Mouse (Mus musculus) heart, embryonic 10.5 days (tissue): ENCODE data around the gene Arl16. TPM values are rescaled to one million over a fixed set of nuclear protein-coding genes. Genes with fewer than 3 reads are reported as not detected.

Experiments used
- DNase-seq: peaks from one replicate; pipeline ENCODE4 v3.0.0-alpha.2; 2017; ENCODE audit warnings: low spot score
- H3K27ac ChIP-seq: fragments of 300-500 bp; sonication (generic); 2 replicates; pipeline ENCODE4 v1.5.1; 2016; ENCODE audit warnings: mild to moderate bottlenecking
- H3K27me3 ChIP-seq: fragments of 300-500 bp; sonication (generic); 2 replicates; pipeline ENCODE4 v1.6.1; 2016; ENCODE audit warnings: mild to moderate bottlenecking; ENCODE audit not compliant: poor library complexity, insufficient read depth, severe bottlenecking
- H3K36me3 ChIP-seq: fragments of 300-500 bp; sonication (generic); 2 replicates; pipeline ENCODE4 v1.6.1; 2016; ENCODE audit warnings: mild to moderate bottlenecking, moderate library complexity
- H3K4me1 ChIP-seq: fragments of 300-500 bp; sonication (generic); 2 replicates; pipeline ENCODE4 v1.6.1; 2016; ENCODE audit warnings: mild to moderate bottlenecking
- H3K4me3 ChIP-seq: fragments of 300-500 bp; sonication (generic); 2 replicates; pipeline ENCODE4 v1.5.1; 2016; ENCODE audit warnings: mild to moderate bottlenecking, moderate library complexity
- H3K9me3 ChIP-seq: fragments of 300-500 bp; sonication (generic); 2 replicates; pipeline ENCODE4 v1.6.1; 2016; ENCODE audit warnings: mild to moderate bottlenecking, moderate library complexity
- WGBS: fragments of 180-500 bp; shearing (Covaris S2); methylation state at CpG from one replicate; pipeline ENCODE4 v1.1.7; 2016; 5-methylcytosine and 5-hydroxymethylcytosine counted together
- polyA plus RNA-seq: library from polyadenylated mRNA; unstranded; fragments of >200 nt; fragmentation: Nextera tagmentation; extraction: Ambion mirVana; gene quantifications from 2 replicates; pipeline ENCODE4 v1.2.1, GENCODE M21; 2016

The Arl16 gene
- polyA plus RNA-seq, 1 experiment from 2014 or later = 52.2 TPM

GRCm38 (mm10) chr11:120489054-120489761 lies 21.8 kb upstream of the Arl16 start:
- Histone ChIP-seq H3K36me3 (peaks cover 48% of the 10 kb centered on the region), H3K27ac (peak overlapping the region; percentile 39; the same call in 1 of the 2 replicates), H3K9me3 (no peaks in the 10 kb centered on the region), H3K4me3 (peak overlapping the region; percentile 8; the same call in 1 of the 2 replicates), H3K4me1 (peaks cover 47% of the 10 kb centered on the region), H3K27me3 (no peaks in the 10 kb centered on the region)
- peak; percentile 92 for DNase-seq
- 59% methylated on average over 4 of the region's 4 CpGs for WGBS

- H3K27me3 ChIP-seq = no peaks in the 10 kb centered on the region
- no peak overlapping the region for H3K27ac ChIP-seq
- DNase-seq = no peak
- peaks cover 49% of the 10 kb centered on the region for H3K4me1 ChIP-seq
- no peaks in the 10 kb centered on the region for H3K9me3 ChIP-seq
- no peak overlapping the region for H3K4me3 ChIP-seq
- WGBS = 81% methylated on average over 4 of the region's 4 CpGs
- H3K36me3 ChIP-seq = peaks cover 46% of the 10 kb centered on the region
These were observed 21.1 kb upstream of the Arl16 start for GRCm38 (mm10) chr11:120488516-120488915.

GRCm38 (mm10) chr11:120485251-120485650 lies 17.8 kb upstream of the Arl16 start:
- peaks cover 26% of the 10 kb centered on the region for H3K4me1 ChIP-seq
- peak overlapping the region; percentile 97 for H3K4me3 ChIP-seq
- H3K27me3 ChIP-seq = no peaks in the 10 kb centered on the region
- 7% methylated on average over 10 of the region's 10 CpGs for WGBS
- DNase-seq = no peak
- no peaks in the 10 kb centered on the region for H3K9me3 ChIP-seq
- peak overlapping the region; percentile 97 for H3K27ac ChIP-seq
- H3K36me3 ChIP-seq = peaks cover 76% of the 10 kb centered on the region

- under 1% methylated on average over 60 of the region's 60 CpGs for WGBS
- Histone ChIP-seq H3K9me3 (no peaks in the 10 kb centered on the region), H3K36me3 (peaks cover 79% of the 10 kb centered on the region), H3K4me3 (peak within 1 kb of the TSS; percentile 97), H3K4me1 (peaks cover 21% of the 10 kb centered on the region), H3K27ac (peak within 1 kb of the TSS; percentile 97), H3K27me3 (no peaks in the 10 kb centered on the region)
- DNase-seq = peak; percentile 96
These were observed 17.0 kb upstream of the Arl16 start, which contains the start of gene Mrpl12 for GRCm38 (mm10) chr11:120484265-120484981. TSS of gene Mrpl12 (plus strand) at chr11:120484613.

- H3K36me3 ChIP-seq = peaks cover 80% of the 10 kb centered on the region
- peak overlapping the region; percentile 97 for H3K4me3 ChIP-seq
- WGBS = 80% methylated on average over 7 of the region's 7 CpGs
- no peaks in the 10 kb centered on the region for H3K27me3 ChIP-seq
- no peak for DNase-seq
- H3K4me1 ChIP-seq = peaks cover 19% of the 10 kb centered on the region
- peak overlapping the region; percentile 97 for H3K27ac ChIP-seq
- H3K9me3 ChIP-seq = no peaks in the 10 kb centered on the region
These were observed 16.1 kb upstream of the Arl16 start for GRCm38 (mm10) chr11:120483448-120483934.

GRCm38 (mm10) chr11:120472052-120472451 lies 4.6 kb upstream of the Arl16 start:
- 97% methylated on average over 6 of the region's 6 CpGs for WGBS

GRCm38 (mm10) chr11:120467736-120468092 lies 307 bp upstream of the Arl16 start:
- peak overlapping the region; percentile 82 for H3K27ac ChIP-seq
- H3K4me1 ChIP-seq = peaks cover 21% of the 10 kb centered on the region
- peaks cover 67% of the 10 kb centered on the region for H3K36me3 ChIP-seq
- DNase-seq = no peak
- H3K27me3 ChIP-seq = no peaks in the 10 kb centered on the region
- 1% methylated on average over 33 of the region's 33 CpGs for whole genome bisulfite sequencing
- no peaks in the 10 kb centered on the region for H3K9me3 ChIP-seq
- peak overlapping the region; percentile 90 for H3K4me3 ChIP-seq

More at GRCm38 (mm10) chr11:120472052-120472451, 4.6 kb upstream of the Arl16 start:
- no peaks in the 10 kb centered on the region for H3K9me3 ChIP-seq
- H3K4me3 ChIP-seq = no peak overlapping the region
- H3K4me1 ChIP-seq = peaks cover 10% of the 10 kb centered on the region
- no peak overlapping the region for H3K27ac ChIP-seq
- H3K27me3 ChIP-seq = no peaks in the 10 kb centered on the region
- peaks cover 78% of the 10 kb centered on the region for H3K36me3 ChIP-seq
- no peak for DNase-seq

- Histone ChIP-seq H3K4me3 (no peak overlapping the region), H3K27ac (no peak overlapping the region), H3K4me1 (peaks cover 21% of the 10 kb centered on the region), H3K9me3 (no peaks in the 10 kb centered on the region), H3K36me3 (peaks cover 67% of the 10 kb centered on the region), H3K27me3 (no peaks in the 10 kb centered on the region)
- WGBS = 84% methylated on average over 4 of the region's 4 CpGs
- DNase-seq = no peak
These were observed 1.9 kb downstream of the Arl16 start for GRCm38 (mm10) chr11:120465521-120465920.

GRCm38 (mm10) chr11:120464365-120464764 lies 3.0 kb downstream of the Arl16 start:
- Histone ChIP-seq H3K9me3 (no peaks in the 10 kb centered on the region), H3K4me1 (peaks cover 23% of the 10 kb centered on the region), H3K4me3 (no peak overlapping the region), H3K27me3 (no peaks in the 10 kb centered on the region), H3K36me3 (peaks cover 64% of the 10 kb centered on the region), H3K27ac (no peak overlapping the region)
- 89% methylated on average over 5 of the region's 5 CpGs for WGBS
- no peak for DNase-seq

- peaks cover 28% of the 10 kb centered on the region for H3K4me1 ChIP-seq
- H3K9me3 ChIP-seq = no peaks in the 10 kb centered on the region
- DNase-seq = no peak
- no peaks in the 10 kb centered on the region for H3K27me3 ChIP-seq
- 93% methylated on average over 2 of the region's 2 CpGs for WGBS
- no peak overlapping the region for H3K4me3 ChIP-seq
- peaks cover 61% of the 10 kb centered on the region for H3K36me3 ChIP-seq
- no peak overlapping the region for H3K27ac ChIP-seq
These were observed 3.9 kb downstream of the Arl16 start for GRCm38 (mm10) chr11:120463536-120463935.

- no peak for DNase-seq
- Histone ChIP-seq H3K36me3 (peaks cover 54% of the 10 kb centered on the region), H3K27ac (peak overlapping the region; percentile 94), H3K4me1 (peaks cover 24% of the 10 kb centered on the region), H3K9me3 (no peaks in the 10 kb centered on the region), H3K27me3 (no peaks in the 10 kb centered on the region), H3K4me3 (peak overlapping the region; percentile 80)
- WGBS = 62% methylated on average over 6 of the region's 6 CpGs
These were observed 8.4 kb downstream of the Arl16 start for GRCm38 (mm10) chr11:120458847-120459597.

GRCm38 (mm10) chr11:120457772-120458751 lies 9.3 kb downstream of the Arl16 start, which contains the start of the genes Oxld1 and Ccdc137:
TSS of gene Oxld1 (minus strand) at chr11:120458068.
TSS of gene Ccdc137 (plus strand) at chr11:120458115.
- H3K9me3 ChIP-seq = no peaks in the 10 kb centered on the region
- H3K27me3 ChIP-seq = no peaks in the 10 kb centered on the region
- H3K4me3 ChIP-seq = peak within 1 kb of the TSS; percentile 80
- peak within 1 kb of the TSS; percentile 94 for H3K27ac ChIP-seq
- H3K36me3 ChIP-seq = peaks cover 44% of the 10 kb centered on the region
- DNase-seq = peak; percentile 94
- 4% methylated on average over 62 of the region's 62 CpGs for WGBS
- peaks cover 24% of the 10 kb centered on the region for H3K4me1 ChIP-seq
